Mouse (Mus musculus) midbrain, embryonic 12.5 days (tissue): ENCODE results near the gene Fgfr1op. TPM values are rescaled to one million over a fixed set of nuclear protein-coding genes. Genes with fewer than 3 reads are reported as not detected.

Experiments
- ATAC-seq: fragments of 200-750 bp; cut with Nextera tagmentation; 2 replicates; pipeline ENCODE4 v1.8.0; 2017; ENCODE audit warnings: low read depth, moderate TSS enrichment, moderate library complexity; ENCODE audit not compliant: low FRiP score
- H3K27ac ChIP-seq: fragments of 300-500 bp; sonication (generic); replicated peaks from 2 replicates; pipeline ENCODE4 v1.5.1; 2016; ENCODE audit warnings: mild to moderate bottlenecking
- H3K27me3 ChIP-seq: fragments of 300-500 bp; sonication (generic); 2 replicates; pipeline ENCODE4 v1.6.1; 2016; ENCODE audit warnings: mild to moderate bottlenecking
- H3K36me3 ChIP-seq: fragments of 300-500 bp; sonication (generic); 2 replicates; pipeline ENCODE4 v1.6.1; 2016
- H3K4me1 ChIP-seq: fragments of 300-500 bp; sonication (generic); 2 replicates; pipeline ENCODE4 v1.6.1; 2016
- H3K4me2 ChIP-seq: fragments of 300-500 bp; sonication (generic); replicated peaks from 2 replicates; pipeline ENCODE4 v1.6.1; 2016; ENCODE audit warnings: mild to moderate bottlenecking, moderate library complexity
- H3K4me3 ChIP-seq: fragments of 300-500 bp; sonication (generic); 2 replicates; pipeline ENCODE4 v1.5.1; 2016; ENCODE audit warnings: mild to moderate bottlenecking
- H3K9ac ChIP-seq: fragments of 300-500 bp; sonication (generic); replicated peaks from 2 replicates; pipeline ENCODE4 v1.6.1; 2016; ENCODE audit warnings: mild to moderate bottlenecking, moderate library complexity
- H3K9me3 ChIP-seq: fragments of 300-500 bp; sonication (generic); 2 replicates; pipeline ENCODE4 v1.6.1; 2016; ENCODE audit warnings: mild to moderate bottlenecking
- WGBS: fragments of 180-500 bp; shearing (Covaris S2); methylation state at CpG from one replicate; pipeline ENCODE4 v1.1.7; 2016; 5-methylcytosine and 5-hydroxymethylcytosine counted together
- polyA plus RNA-seq: library from polyadenylated mRNA; unstranded; fragments of >200 nt; fragmentation: Nextera tagmentation; extraction: Ambion mirVana; gene quantifications from 2 replicates; pipeline ENCODE4 v1.2.1, GENCODE M21; 2016

Gene Fgfr1op
- polyA plus RNA-seq, 1 experiment from 2014 or later, result 46.4 TPM

DNA sequence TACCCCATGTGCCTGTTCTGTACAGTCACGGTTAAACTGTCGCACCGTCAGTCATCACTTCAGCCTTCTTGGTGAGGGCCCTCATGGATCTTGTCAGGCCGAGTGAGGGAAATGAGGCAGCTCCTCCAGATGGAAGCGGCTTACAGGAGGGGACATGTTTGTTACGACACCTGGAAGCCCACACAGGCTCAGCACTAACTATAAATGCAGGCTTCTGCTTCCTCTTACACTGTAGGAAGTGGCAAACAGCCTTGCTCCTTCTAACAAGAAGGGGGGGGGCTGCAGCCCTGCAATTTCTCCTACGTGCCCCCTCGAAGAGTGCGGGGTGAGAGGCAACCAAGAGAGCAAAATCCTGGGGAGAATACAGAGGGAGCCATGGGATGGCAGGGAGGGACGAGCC lies 45.4 kb downstream of the Fgfr1op start:
- Histone ChIP-seq H3K36me3 (no peaks in the 10 kb centered on the region), H3K4me3 (no peak overlapping the region), H3K27me3 (no peaks in the 10 kb centered on the region), H3K9ac (no peak overlapping the region), H3K9me3 (no peaks in the 10 kb centered on the region; the same call in 1 of the 2 replicates), H3K27ac (no peak overlapping the region), H3K4me1 (no peaks in the 10 kb centered on the region), H3K4me2 (no peak overlapping the region)
- ATAC-seq, result no peak
- 83% methylated on average over 10 of the region's 10 CpGs for WGBS

DNA sequence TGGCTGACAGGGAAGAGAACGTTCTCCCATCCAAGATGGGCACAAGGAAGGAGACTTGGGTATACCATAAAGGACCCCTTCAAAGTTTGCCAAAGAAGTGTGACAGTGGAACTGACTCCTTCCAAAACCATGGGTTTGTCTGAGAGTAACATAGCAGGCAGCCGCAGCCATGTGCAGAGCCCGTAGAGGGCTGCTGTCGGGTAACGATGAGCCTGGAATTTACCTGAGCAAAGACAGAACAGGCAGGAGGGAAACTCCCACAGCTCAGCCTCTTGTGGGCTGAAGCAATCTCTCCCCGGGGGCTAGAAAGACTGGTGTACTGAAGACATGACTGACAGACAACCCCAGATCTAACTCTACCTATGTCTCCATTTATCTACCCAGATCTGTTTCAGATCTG lies 46.1 kb downstream of the Fgfr1op start:
- ATAC-seq, result no peak
- H3K27ac ChIP-seq, result no peak overlapping the region
- H3K36me3 ChIP-seq, result no peaks in the 10 kb centered on the region
- no peak overlapping the region for H3K9ac ChIP-seq
- H3K4me3 ChIP-seq, result no peak overlapping the region
- no peaks in the 10 kb centered on the region; the same call in 1 of the 2 replicates for H3K9me3 ChIP-seq
- no peaks in the 10 kb centered on the region for H3K4me1 ChIP-seq
- no peaks in the 10 kb centered on the region for H3K27me3 ChIP-seq
- no peak overlapping the region for H3K4me2 ChIP-seq
- 90% methylated on average over 6 of the region's 6 CpGs for WGBS

DNA sequence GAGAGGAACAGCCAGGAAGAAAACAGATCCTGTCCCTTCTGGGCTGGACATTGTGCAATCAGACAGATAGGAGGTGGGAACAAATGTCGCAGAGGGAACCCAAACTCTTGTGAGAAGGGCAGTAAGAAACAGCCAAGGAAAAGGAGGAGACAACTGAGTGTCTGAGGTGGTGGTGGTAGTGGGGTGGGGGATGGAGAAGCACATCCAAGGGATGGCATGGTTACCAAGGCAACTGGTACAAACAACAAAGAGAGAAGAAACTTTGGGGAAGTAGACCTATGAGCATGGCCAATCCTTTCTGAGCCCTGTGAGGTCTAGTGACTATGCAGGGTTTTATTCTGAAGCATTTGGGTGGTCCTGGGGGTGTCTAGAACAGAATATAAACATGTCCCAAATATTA lies 49.1 kb downstream of the Fgfr1op start:
- H3K9me3 ChIP-seq, result no peaks in the 10 kb centered on the region
- no peak overlapping the region for H3K9ac ChIP-seq
- no peak overlapping the region for H3K4me3 ChIP-seq
- H3K27me3 ChIP-seq, result no peaks in the 10 kb centered on the region
- 90% methylated on average over 1 of the region's 1 CpGs for WGBS
- H3K4me2 ChIP-seq, result no peak overlapping the region
- H3K36me3 ChIP-seq, result no peaks in the 10 kb centered on the region
- no peak for ATAC-seq
- no peak overlapping the region for H3K27ac ChIP-seq
- no peaks in the 10 kb centered on the region for H3K4me1 ChIP-seq

DNA sequence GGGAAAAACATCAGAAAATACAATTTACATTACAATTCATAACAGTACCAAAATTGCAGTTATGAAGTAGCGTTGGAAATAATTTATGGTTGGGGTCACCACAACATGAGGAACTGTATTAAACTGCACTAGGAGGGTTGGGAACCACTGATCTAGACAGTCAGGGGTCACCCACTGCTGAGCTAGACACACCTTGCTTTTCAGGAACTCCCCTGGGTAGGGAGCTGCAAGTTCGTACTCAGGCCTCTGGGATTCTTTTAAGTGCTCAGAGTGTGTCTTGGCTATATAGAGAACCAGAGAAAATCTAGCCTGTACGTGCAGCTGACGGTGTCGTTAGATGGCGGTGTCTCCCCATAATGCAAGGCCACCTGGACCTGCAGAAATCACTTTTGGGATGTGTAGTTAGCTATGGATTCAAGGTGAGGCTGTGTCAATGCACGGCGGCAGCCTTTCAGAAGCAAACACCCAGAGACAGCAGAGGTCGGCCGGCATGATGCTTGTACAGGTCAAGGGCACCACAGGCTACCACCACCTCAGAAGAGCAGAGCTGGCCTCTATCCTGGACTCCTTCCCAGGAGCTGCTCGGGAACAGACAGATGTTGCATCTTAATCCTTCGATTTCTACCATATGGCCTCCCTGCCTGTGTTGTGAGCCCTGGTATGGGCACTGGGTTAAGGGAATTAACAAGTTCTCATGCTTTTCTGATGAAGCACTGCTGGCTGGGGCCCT lies 49.9 kb downstream of the Fgfr1op start:
- Histone ChIP-seq H3K27ac (no peak overlapping the region), H3K4me3 (no peak overlapping the region), H3K36me3 (no peaks in the 10 kb centered on the region), H3K4me2 (no peak overlapping the region), H3K4me1 (no peaks in the 10 kb centered on the region), H3K27me3 (no peaks in the 10 kb centered on the region), H3K9ac (no peak overlapping the region), H3K9me3 (no peaks in the 10 kb centered on the region)
- ATAC-seq, result no peak
- WGBS, result 91% methylated on average over 12 of the region's 12 CpGs

DNA sequence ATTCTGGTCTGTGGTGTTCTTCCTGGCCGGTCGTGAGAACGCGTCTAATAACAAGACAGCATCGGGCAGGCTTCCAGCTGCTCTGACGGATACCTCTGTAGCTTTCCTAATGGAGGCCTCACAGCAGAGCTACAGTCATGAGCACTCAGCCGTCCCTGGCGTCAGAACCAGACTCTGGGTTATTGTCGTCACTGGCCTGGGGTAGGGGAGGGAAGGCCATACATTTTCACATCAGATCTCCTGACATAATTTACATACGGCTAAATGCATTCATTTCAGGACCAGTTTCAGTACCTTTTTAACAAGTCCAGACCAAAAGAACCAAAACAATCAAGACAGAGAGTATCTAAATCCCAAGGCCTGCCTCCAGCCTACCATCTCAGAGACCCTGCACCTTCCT lies 57.9 kb downstream of the Fgfr1op start:
- no peaks in the 10 kb centered on the region for H3K27me3 ChIP-seq
- H3K4me1 ChIP-seq, result no peaks in the 10 kb centered on the region
- no peak overlapping the region for H3K9ac ChIP-seq
- 93% methylated on average over 10 of the region's 10 CpGs for WGBS
- H3K36me3 ChIP-seq, result no peaks in the 10 kb centered on the region
- H3K9me3 ChIP-seq, result no peaks in the 10 kb centered on the region
- no peak overlapping the region for H3K4me3 ChIP-seq
- no peak for ATAC-seq
- no peak overlapping the region for H3K27ac ChIP-seq
- H3K4me2 ChIP-seq, result no peak overlapping the region

DNA sequence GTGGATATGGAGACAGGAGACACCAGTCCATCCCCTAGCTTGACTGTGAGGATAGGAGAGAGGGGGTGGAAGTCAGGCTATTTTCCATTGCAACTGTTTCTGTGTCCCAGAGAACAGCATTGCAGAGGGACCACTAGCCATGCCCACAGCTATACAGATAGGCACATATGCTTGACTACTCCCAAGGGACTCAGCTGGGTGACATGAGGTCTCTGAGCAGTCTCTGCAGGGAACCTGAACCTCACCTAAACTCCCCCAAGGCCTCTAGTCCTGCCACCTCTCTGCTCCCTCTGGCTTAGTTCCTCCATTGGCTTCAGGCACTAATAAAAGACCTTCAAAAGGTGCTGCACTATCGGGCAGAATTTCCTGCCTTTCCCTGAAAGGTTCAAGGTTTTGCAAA lies 58.8 kb downstream of the Fgfr1op start:
- 84% methylated on average over 1 of the region's 1 CpGs for WGBS
- Histone ChIP-seq H3K36me3 (no peaks in the 10 kb centered on the region), H3K4me1 (no peaks in the 10 kb centered on the region)

DNA sequence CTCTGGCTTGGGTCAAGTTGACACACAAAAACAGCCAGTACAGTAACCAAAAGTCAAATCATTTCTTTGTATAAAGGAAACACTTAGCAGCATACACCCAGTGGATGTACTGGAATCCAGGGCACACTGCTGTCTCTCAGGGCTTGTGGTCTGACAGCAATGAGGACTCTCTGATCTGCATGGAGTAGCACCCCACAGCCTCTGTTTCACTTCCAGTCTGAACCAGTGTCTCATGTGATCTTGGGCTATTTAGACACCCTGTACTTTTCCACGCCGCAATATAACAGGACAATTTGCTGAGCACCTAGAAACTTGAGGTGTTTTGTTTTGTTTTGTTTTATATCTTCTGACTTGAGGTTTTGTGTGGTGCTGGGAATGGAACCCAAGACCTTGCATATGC lies 59.9 kb downstream of the Fgfr1op start:
- Histone ChIP-seq H3K4me2 (no peak overlapping the region), H3K9ac (no peak overlapping the region), H3K4me1 (no peaks in the 10 kb centered on the region), H3K27ac (no peak overlapping the region), H3K27me3 (no peaks in the 10 kb centered on the region), H3K4me3 (no peak overlapping the region), H3K36me3 (no peaks in the 10 kb centered on the region), H3K9me3 (no peaks in the 10 kb centered on the region)
- WGBS, result 97% methylated on average over 2 of the region's 2 CpGs
- no peak for ATAC-seq

More for the DNA sequence above, 58.8 kb downstream of the Fgfr1op start:
- no peak overlapping the region for H3K4me3 ChIP-seq
- no peak overlapping the region for H3K9ac ChIP-seq
- H3K27me3 ChIP-seq, result no peaks in the 10 kb centered on the region
- H3K9me3 ChIP-seq, result no peaks in the 10 kb centered on the region
- H3K4me2 ChIP-seq, result no peak overlapping the region
- ATAC-seq, result no peak
- no peak overlapping the region for H3K27ac ChIP-seq

DNA sequence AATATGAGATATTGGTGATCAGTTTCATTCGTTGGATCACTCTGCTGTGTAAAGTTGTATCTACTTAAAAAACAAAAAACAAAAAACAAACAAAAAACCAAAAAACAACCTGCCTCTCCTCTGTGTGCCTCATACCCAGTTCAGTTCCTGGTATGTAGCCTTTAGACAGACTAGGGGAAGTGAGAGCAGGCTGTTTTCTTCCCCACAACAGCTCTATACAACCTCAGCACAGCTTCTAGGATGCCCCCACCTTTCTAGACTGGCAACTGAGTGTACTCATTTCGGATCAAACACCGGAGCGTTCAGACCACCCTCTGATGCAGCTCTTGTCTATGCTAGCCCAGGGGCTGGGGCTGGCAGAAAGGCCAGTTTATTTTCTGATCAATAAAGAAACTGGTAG lies 60.4 kb downstream of the Fgfr1op start:
- Histone ChIP-seq H3K4me2 (no peak overlapping the region), H3K4me3 (no peak overlapping the region), H3K9me3 (no peaks in the 10 kb centered on the region), H3K27me3 (no peaks in the 10 kb centered on the region), H3K27ac (no peak overlapping the region), H3K36me3 (no peaks in the 10 kb centered on the region), H3K4me1 (no peaks in the 10 kb centered on the region), H3K9ac (no peak overlapping the region)
- ATAC-seq, result no peak
- 84% methylated on average over 4 of the region's 4 CpGs for WGBS

DNA sequence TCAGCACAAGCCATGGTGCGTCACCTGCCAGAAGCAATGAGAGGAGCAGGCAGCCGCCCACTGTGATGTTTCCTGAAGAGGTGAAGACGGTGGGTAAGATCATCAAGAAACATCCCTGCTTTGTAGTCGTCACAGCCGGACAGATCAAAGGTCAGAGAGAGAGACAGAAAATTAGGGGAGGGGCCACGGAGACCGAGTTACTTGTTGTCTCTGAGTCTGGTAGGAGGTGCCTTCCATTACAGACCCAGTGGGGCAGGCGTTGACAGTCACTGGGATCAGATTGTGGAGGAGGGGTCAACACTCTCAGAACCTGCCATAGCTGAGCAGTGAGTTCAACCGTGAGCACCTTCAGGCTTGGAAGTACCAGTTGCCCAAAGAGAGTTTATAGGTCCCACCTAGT lies 63.3 kb downstream of the Fgfr1op start:
- H3K4me3 ChIP-seq, result no peak overlapping the region
- H3K9ac ChIP-seq, result no peak overlapping the region
- no peak overlapping the region for H3K27ac ChIP-seq
- H3K4me1 ChIP-seq, result no peaks in the 10 kb centered on the region
- H3K27me3 ChIP-seq, result no peaks in the 10 kb centered on the region
- H3K9me3 ChIP-seq, result no peaks in the 10 kb centered on the region
- no peak for ATAC-seq
- no peak overlapping the region for H3K4me2 ChIP-seq
- 49% methylated on average over 9 of the region's 9 CpGs for WGBS
- no peaks in the 10 kb centered on the region for H3K36me3 ChIP-seq

DNA sequence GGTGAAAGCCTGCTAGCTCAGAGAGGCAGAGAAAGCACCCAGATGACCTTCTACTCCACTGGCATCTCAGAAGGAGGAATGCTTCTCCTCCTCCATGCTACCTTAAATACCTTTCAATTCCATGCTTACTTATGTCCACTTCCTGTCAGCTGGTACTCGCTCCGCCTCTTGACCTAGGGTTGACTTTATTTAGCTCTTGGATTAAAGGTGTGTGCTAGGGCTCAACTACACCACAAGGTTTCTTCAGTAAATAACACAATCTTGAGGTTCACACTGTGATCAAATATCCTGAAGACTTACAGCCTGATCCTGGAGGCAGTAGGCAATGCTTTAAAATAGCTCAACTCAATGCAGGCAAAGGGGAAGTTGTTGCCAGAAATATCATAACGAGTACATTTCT lies 64.3 kb downstream of the Fgfr1op start:
- no peak overlapping the region for H3K4me3 ChIP-seq
- no peaks in the 10 kb centered on the region for H3K36me3 ChIP-seq
- H3K4me1 ChIP-seq, result no peaks in the 10 kb centered on the region
- H3K27me3 ChIP-seq, result 0 out of 2 replicates have a peak, but pooled peaks cover under 1% of the 10 kb centered on the region
- no peak overlapping the region for H3K4me2 ChIP-seq
- no peak overlapping the region for H3K9ac ChIP-seq
- no peaks in the 10 kb centered on the region for H3K9me3 ChIP-seq
- ATAC-seq, result no peak
- 88% methylated on average over 3 of the region's 3 CpGs for WGBS
- no peak overlapping the region for H3K27ac ChIP-seq

DNA sequence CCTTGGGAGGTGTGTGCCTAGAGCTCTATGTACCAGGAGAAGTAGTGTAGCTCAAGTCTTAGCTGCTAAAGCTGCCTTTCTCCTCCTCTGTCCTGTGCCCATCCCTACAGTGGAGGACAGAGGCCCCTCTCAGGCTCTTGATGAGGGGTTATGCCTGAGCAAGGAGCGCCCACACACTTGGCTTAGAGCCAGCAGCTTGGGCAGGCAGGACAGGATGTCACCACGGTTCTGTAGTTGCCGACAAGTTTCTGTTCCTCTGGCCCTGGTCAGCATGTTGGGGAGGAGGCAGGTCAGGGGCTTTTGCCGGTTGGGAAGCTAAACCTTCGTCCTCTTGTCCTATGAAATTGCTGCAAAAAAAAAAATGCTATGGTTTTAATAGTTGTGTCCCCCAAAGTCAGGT lies 66.8 kb downstream of the Fgfr1op start:
- Histone ChIP-seq H3K9me3 (no peaks in the 10 kb centered on the region), H3K27me3 (0 out of 2 replicates have a peak, but pooled peaks cover 4% of the 10 kb centered on the region), H3K4me3 (no peak overlapping the region), H3K4me2 (no peak overlapping the region), H3K27ac (no peak overlapping the region), H3K9ac (no peak overlapping the region), H3K36me3 (no peaks in the 10 kb centered on the region), H3K4me1 (no peaks in the 10 kb centered on the region)
- 83% methylated on average over 5 of the region's 5 CpGs for WGBS
- no peak for ATAC-seq

DNA sequence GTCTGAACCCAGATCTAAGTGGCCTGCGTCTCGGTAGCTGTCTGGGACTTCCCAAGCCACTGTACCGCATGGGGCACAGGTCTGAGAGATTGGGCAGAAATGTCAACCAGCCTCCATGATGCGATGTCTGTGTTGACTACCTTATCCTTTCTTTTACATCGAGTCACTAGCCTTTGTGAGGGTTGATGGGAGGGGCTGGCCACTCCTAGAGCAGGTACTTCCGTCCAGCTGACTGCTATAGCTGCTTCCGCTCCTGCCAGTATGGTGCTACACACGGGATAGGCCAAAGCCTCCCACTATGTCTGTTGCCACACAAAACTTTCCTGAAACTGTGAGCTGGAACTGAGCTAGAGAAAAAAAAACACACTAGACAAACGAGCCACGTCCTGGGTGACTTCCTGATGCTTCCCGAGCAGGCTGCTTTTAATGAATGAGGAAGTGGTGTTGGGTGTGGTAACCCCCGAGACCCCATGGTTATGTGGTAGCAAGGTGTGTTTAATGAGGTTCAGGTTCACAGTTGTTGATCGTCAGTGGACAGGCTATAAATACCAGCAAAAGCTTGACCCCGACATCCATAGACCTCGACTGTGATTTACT lies 68.4 kb downstream of the Fgfr1op start:
- no peak for ATAC-seq
- no peak overlapping the region for H3K4me3 ChIP-seq
- no peak overlapping the region for H3K9ac ChIP-seq
- no peaks in the 10 kb centered on the region for H3K36me3 ChIP-seq
- H3K27ac ChIP-seq, result no peak overlapping the region
- H3K4me1 ChIP-seq, result no peaks in the 10 kb centered on the region
- WGBS, result 84% methylated on average over 15 of the region's 15 CpGs
- H3K9me3 ChIP-seq, result no peaks in the 10 kb centered on the region
- 0 out of 2 replicates have a peak, but pooled peaks cover 4% of the 10 kb centered on the region for H3K27me3 ChIP-seq
- H3K4me2 ChIP-seq, result no peak overlapping the region
